Mouse (Mus musculus) monocyte, adult 2 months (primary cell): ENCODE data around the gene Lrch1.

Source experiments
- DNase-seq, 2 experiments: peaks; one replicate each; pipeline ENCODE4 v3.0.0; 2022; ENCODE audit warnings: low spot score in 2 of 2, low read depth in 1 of 2

The Lrch1 gene

GRCm38 (mm10) chr14:74732079-74732783, 215.4 kb downstream of the Lrch1 start, which contains the start of gene Esd:
Gene Esd (plus strand): TSS chr14:74732297.
- peak; percentile 71 to 79 for DNase-seq

- no peak for DNase-seq
Observed at GRCm38 (mm10) chr14:74731221-74732078, 216.2 kb downstream of the Lrch1 start.

- DNase-seq = no peak
Observed at GRCm38 (mm10) chr14:74723541-74723940, 224.1 kb downstream of the Lrch1 start.

GRCm38 (mm10) chr14:74709054-74709453, 238.6 kb downstream of the Lrch1 start:
- no peak for DNase-seq
